Mouse (Mus musculus): ENCODE results near the gene Wwtr1. TPM values are rescaled to one million over a fixed set of nuclear protein-coding genes. Genes with fewer than 3 reads are reported as not detected.
A peak's percentile ranks its signal among the peaks of the same experiment; 100 is the strongest.

Gene Wwtr1
- total RNA-seq, 2 experiments from 2014 or later: 22.4 to 31.7 TPM

- no peak overlapping the region for H3K4me3 ChIP-seq
- intact Hi-C loops (cut with DNase I): no loop called here
- no peak for DNase-seq
- H3K27ac ChIP-seq: no peak overlapping the region
- no peak for TF ChIP-seq CTCF (IDR thresholded peaks at IDR 0.05)
These were observed 106.4 kb downstream of the Wwtr1 start for GRCm38 (mm10) chr3:57469325-57469724.

DNA sequence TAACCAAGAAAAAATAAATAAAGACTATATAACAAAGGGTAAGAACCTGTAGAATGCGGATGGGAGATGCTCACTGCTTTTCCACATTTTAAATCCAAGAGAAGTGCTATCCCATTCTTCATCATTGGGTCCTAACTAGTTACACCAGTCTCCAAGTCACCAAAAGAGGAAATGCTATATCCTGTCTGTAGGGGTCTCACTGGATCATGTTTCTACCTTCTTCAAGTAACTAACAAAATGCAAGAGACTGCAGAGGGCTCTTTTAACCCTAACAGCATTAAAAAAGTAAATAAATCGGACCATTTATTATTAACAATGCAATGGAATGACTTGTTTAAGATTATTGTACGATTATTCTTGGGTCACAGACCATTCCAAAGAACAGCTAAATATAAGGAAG lies 109.4 kb downstream of the Wwtr1 start:
- TF ChIP-seq CTCF (IDR thresholded peaks at IDR 0.05): peak; percentile 51
- intact Hi-C loops (cut with DNase I): no loop called here
- Histone ChIP-seq H3K27ac (no peak overlapping the region), H3K4me3 (no peak overlapping the region)
- no peak for DNase-seq

- Histone ChIP-seq H3K4me3 (no peak overlapping the region), H3K27ac (no peak overlapping the region)
- intact Hi-C loops (cut with DNase I): no loop called here
- TF ChIP-seq CTCF (IDR thresholded peaks at IDR 0.05): no peak
- no peak for DNase-seq
These were observed 112.4 kb downstream of the Wwtr1 start for GRCm38 (mm10) chr3:57463302-57463701.

- DNase-seq: no peak
- TF ChIP-seq CTCF (IDR thresholded peaks at IDR 0.05): no peak
- H3K27ac ChIP-seq: no peak overlapping the region
- intact Hi-C loops (cut with DNase I): no loop called here
- no peak overlapping the region for H3K4me3 ChIP-seq
These were observed 117.1 kb downstream of the Wwtr1 start for GRCm38 (mm10) chr3:57458652-57459051.

GRCm38 (mm10) chr3:57448445-57448844 lies 127.3 kb downstream of the Wwtr1 start:
- Histone ChIP-seq H3K4me3 (no peak overlapping the region), H3K27ac (no peak overlapping the region)
- TF ChIP-seq CTCF (IDR thresholded peaks at IDR 0.05): peak; percentile 91
- peak; percentile 66 for DNase-seq
- intact Hi-C loops (cut with DNase I): loop anchor here (1.0 kb wide), 1 partner anchor 181 kb away; no protein-coding TSS in a partner anchor

GRCm38 (mm10) chr3:57447889-57448288 lies 127.8 kb downstream of the Wwtr1 start:
- peak; percentile 19; the same call in 1 of the 2 replicates for TF ChIP-seq CTCF (IDR thresholded peaks at IDR 0.05)
- H3K4me3 ChIP-seq: no peak overlapping the region
- intact Hi-C loops (cut with DNase I): loop anchor here (1.0 kb wide), 1 partner anchor 181 kb away; no protein-coding TSS in a partner anchor
- H3K27ac ChIP-seq: no peak overlapping the region
- DNase-seq: no peak

DNA sequence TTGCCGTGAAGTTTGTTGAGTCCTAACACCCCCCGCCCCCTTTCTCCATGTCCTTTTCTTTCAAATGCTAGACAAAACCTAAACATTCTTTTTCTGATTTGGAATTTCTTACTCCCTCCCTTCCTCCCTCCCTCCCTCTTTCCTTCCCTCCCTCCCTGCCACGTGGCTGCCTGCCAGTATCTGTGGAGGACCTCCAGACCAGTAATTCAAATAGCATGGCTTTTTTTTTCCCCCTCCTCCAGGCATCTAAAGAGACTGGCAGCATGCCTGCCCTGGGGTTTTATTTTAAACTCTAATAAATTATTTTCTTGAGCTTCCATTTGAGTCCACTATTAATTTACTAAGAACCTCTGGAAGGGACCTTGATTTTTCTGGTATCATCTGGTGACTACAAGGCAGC lies 130.0 kb downstream of the Wwtr1 start:
- H3K27ac ChIP-seq: no peak overlapping the region
- DNase-seq: peak; percentile 19
- intact Hi-C loops (cut with DNase I): no loop called here
- H3K4me3 ChIP-seq: no peak overlapping the region
- no peak for TF ChIP-seq CTCF (IDR thresholded peaks at IDR 0.05)

DNA sequence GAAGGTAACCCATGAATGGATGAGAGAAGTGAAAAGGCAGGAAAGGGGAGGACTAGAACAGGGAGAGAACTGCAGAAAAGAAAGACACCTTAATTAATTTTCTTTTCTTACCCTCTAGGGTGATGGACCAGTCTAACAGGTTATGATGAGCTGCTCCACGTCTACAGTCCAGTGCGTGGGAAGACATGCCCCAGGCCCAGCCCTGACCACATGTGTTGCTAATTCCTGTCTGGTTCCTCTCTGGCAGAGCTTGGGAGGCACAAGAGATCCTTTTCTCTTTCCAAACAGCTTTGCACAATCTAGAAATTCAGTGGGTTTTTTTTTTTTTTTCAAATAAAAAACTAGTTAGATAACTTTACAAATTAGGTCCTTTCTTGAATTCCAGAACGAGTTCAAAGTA lies 134.8 kb downstream of the Wwtr1 start:
- intact Hi-C loops (cut with DNase I): no loop called here
- H3K4me3 ChIP-seq: no peak overlapping the region

DNA sequence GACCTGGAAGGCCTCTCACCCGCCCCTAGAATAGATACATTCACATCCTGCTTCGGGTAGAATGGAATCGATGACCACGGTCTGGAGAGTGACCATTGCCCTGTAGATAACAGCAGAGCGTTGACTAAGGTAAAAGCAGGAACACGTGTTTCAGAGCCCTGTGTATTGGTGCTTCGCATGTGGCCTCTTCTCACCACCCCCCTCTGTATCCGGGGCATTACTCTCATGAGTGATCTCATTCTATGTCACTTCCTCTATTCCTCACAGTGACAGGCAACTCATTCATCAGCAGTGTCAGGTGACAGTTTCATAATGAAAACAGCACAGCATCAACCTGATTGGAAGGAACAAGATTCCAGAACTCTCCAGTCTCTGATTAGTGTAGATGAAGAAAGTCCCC lies 140.3 kb downstream of the Wwtr1 start:
- Histone ChIP-seq H3K4me3 (no peak overlapping the region), H3K27ac (no peak overlapping the region)
- no peak for DNase-seq
- TF ChIP-seq CTCF (IDR thresholded peaks at IDR 0.05): no peak
- intact Hi-C loops (cut with DNase I): no loop called here

More for the DNA sequence above, 134.8 kb downstream of the Wwtr1 start:
- DNase-seq: no peak
- H3K27ac ChIP-seq: no peak overlapping the region
- no peak for TF ChIP-seq CTCF (IDR thresholded peaks at IDR 0.05)

GRCm38 (mm10) chr3:57431706-57432105 lies 144.0 kb downstream of the Wwtr1 start:
- Histone ChIP-seq H3K27ac (no peak overlapping the region), H3K4me3 (no peak overlapping the region)
- intact Hi-C loops (cut with DNase I): no loop called here
- TF ChIP-seq CTCF (IDR thresholded peaks at IDR 0.05): no peak
- no peak for DNase-seq

DNA sequence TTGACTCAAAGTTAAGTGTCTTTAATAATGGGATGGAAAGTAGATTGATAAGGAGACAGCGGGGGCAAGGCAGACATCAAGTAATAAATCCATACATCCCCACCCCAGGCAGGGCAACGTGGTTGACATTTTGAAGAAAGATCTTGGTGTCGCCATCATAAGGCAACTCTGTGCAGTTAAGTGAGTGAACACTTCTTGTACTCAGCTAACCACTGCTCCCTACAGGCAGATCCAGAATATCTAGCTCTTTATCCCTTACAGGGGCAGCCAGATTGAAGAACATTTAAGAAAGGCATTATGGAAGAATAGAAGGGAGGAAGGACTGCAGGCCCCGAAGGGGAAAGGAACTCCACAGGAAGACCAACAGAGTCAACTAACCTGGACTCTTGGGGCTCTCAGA lies 146.2 kb downstream of the Wwtr1 start:
- Histone ChIP-seq H3K4me3 (no peak overlapping the region), H3K27ac (no peak overlapping the region)
- DNase-seq: no peak
- intact Hi-C loops (cut with DNase I): no loop called here
- peak; percentile 50 for TF ChIP-seq CTCF (IDR thresholded peaks at IDR 0.05)

DNA sequence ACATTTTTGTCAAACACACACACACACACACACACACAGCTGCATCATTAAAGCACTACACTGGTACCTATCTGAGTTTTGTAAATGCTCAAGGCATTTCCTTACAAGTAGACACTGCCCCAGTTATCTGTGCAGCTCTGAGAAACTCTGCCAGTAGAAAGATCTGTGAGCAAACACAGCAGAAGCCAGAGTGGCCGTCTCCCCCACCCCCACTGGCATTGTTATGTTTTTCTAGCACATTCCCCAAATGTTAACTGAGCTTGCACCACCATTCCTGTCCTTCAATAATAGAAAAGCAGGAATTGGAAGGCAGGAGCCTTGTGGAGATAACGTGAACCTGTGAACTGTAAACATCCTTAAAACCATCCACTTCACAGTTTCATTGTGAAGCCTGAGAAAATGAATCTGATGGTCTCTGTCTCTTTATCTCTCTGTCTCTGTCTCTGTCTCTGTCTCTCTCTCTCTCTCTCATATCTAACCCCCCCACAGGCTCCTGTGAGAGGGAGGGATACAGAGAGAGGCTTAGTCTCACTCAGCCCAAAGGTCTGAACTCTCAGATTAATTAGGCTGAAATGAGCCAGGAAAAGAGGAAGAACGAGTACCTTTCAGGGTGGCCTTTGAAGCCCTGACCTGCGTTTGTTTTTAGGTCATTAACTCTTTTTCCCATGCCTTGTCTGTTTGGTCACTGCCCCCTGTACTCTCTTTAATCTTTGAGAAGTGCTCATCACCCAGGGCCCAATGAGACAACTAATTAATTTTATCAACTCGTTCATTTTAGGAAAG lies 146.8 kb downstream of the Wwtr1 start:
- intact Hi-C loops (cut with DNase I): no loop called here
- no peak overlapping the region for H3K4me3 ChIP-seq
- no peak overlapping the region for H3K27ac ChIP-seq
- no peak for TF ChIP-seq CTCF (IDR thresholded peaks at IDR 0.05)
- DNase-seq: no peak

- intact Hi-C loops (cut with DNase I): no loop called here
- H3K4me3 ChIP-seq: no peak overlapping the region
- DNase-seq: no peak
- no peak overlapping the region for H3K27ac ChIP-seq
- TF ChIP-seq CTCF (IDR thresholded peaks at IDR 0.05): no peak
These were observed 149.4 kb downstream of the Wwtr1 start for GRCm38 (mm10) chr3:57426351-57426750.
